Mouse (Mus musculus) monocyte, adult 2 months (primary cell): ENCODE measurements around the gene 4931406C07Rik.
A peak's percentile ranks its signal among the peaks of the same experiment; 100 is the strongest.

Experiments used
- DNase-seq, 2 experiments: peaks; one replicate each; pipeline ENCODE4 v3.0.0; 2022; ENCODE audit warnings: low spot score in 2 of 2, low read depth in 1 of 2

4931406C07Rik gene

DNA sequence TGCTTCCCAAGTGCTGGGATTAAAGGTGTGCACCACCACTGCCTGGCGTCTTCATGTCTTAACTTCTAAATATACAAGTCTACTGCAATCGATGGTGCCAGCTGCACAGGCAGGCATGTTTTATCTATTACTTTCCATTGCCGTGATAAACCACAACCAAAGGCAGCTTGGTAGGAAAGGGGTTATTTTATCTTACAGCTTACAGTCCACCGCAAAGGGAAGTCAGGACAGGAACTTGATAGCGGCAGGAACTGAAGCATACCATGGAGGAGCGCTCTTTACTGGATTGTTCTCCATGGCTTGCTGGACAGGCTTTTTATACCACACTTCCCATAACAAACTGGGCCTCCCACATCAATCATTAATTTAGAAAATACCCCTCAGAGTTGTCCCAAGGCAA, 17.0 kb downstream of the 4931406C07Rik start:
- DNase-seq, result no peak

DNA sequence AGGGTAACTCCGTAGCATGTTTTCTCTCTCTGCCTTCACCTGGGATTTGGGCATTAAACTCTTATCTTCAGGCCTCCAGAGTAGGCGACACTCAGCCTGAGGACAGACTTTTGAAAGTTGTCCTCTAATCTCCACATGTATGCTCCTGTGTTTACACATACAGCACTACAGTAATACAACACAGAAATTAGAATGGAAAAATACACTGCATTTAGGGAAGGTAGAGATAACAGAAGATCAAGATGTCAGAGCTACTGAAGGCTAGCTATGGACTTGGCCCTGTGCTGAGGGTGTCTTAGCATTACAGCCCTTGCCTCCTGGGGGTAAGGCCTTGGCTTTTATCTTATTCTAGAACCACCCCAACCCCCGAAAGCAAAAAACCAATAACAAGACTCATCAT, 17.8 kb downstream of the 4931406C07Rik start:
- no peak for DNase-seq

DNA sequence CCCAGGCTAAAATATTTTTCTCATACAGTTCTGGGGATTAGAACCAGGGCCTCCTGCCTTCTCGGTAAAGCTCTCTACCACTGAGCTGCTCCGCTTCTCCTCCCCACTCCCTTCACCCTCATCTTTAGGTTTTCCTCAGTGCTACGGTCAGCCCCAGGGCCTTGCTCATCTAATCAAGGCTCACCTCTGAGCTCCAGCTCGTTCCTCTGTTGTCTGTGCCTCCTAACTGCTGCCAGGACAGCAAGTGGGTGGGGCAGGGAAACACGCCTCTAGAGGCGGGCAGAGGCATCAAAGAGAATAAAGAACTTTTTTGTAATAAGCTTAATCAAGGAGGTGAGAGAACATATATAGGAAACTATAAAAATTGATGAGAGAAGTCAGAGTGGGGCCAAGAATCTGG, 18.4 kb downstream of the 4931406C07Rik start:
- no peak for DNase-seq

DNA sequence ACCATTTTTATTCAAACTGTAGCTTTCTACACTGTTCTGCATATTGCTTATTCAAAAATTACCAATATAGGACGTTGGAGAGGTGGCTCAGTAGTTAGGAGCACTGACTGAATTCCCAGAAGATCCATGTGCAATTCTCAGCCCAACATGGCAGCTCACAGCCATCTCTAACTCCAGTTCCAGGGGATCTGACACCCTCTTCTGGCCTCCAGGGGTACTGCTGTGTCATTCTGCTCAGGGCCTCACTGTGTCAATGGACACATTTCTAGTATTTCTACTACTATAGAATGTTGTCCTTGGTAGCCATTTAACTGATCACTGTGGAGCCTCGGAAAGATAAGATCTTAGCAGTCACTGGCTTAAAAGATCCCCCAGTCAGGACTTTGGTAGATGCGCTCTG, 20.8 kb downstream of the 4931406C07Rik start:
- no peak for DNase-seq

DNA sequence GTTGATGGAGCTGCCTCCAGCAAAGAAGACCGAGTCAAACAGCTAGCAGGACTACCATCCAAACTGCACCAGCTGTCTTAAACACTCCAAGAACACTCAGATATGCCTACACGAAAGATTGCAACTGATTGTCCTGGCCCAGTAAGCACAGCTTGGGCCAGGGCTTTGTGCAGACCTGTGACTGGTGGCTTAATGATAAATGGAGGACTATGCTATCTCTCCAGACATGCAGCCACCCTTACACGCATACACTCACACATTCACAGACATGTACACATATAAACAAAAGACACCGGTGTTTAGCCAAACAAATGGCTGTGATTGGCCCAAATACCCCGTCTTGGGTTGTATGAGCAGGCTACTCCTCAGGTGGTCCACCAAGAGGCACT, 25.8 kb downstream of the 4931406C07Rik start:
- no peak for DNase-seq

DNA sequence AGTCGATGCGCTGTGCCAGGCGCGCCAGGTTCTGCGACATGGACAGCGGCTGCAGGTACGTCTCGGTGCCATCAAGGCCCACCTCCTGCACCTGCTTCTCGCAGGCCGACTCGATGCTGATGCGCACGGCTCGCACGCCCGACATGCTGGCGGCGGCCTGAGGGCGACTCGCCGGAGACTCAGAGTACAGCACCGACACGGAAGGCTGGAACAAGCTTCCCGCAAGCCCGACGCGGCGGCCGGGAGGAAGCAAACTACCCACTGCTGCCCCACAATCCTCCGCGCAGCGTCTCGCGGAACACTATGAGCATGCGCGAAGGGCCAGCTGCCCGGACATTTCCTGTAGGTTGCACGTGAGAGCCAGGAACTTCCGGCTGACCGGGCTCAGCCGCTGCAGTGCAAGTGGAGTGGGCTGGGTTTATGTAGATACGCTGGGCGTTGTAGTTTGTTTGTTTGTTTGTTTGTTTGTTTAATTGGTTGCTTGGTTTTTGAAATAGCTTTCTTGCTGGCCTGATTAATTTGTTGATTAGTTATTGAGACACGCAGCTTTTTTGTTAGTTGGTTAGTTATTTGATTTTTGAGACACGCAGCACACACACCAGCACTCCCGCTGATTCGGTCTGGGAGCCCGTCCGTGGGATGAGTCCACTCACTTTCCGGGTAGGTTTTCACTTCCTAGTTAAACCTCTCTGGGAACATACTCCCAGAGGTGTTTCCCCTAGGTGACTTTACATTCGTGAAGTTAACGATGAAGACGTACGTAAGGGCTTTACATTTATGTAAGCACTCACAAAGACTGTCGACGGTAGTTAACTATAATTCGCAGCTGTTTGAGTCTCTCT, 26.4 kb downstream of the 4931406C07Rik start, which contains the start of gene Med17:
Gene Med17, minus strand, starts transcription at position 283 of the 842 bp plus-strand sequence.
- DNase-seq, result peak; percentile 82 to 89

DNA sequence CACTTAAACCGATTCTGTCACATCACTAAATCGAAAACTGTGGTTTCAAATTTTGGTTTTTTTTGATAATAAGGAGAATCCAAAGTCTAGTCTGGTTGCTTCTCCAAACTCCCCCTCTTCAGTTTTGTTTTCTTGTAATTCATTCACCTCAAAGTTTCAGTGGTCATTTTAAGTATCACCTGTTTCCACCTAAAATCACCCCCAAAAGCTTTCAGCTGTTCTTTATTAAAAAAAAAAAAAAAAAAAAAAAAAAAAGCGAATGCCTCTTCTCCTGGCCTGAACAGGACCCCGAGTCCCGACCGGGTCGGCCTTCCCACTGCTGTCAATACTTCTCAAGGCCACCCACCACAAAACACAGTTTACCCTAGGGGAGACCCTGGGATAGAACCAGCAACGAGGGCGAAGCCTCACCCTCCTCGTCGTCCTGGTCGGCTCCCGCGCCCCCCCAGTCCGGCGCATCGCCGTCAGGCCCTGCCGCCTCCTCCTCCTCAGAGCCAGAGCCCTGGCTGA, 27.1 kb downstream of the 4931406C07Rik start:
- DNase-seq, result no peak

DNA sequence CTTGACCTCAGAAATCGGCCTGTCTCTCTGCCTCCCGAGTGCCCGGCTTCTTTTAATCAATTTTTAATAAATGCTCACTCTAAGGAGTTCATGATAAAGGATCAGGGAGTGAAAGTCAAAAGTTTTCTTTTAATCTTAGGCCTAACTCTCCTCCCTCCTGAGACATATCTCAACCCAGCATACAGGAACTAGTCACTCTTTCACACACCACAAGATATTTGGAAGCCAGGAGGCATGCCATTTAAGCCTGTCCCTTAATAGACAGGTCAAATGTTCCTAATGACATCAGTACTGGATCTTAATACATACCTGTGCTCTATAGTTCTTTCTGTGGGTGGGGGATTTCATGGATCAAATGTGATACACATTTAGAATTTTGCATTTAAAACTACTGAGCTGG, 27.9 kb downstream of the 4931406C07Rik start:
- DNase-seq, result no peak

DNA sequence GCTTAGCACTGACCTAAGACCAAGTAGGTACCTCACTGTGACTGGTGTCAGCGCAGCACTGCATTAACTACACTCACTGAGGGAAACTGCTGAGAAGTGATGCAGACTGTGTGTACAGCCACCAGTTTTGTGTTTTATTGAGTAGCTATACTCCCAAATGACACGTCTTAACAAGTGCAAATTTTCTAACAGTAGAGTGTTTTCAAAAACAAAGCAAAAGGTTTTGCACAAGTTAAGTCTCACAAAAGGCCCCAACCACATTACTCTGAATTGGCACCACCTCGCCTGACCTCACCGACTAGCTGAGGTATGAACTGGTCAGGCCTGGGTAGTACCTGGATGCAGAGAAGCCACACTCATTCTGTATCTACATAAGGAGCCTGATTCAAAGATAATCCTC, 29.4 kb downstream of the 4931406C07Rik start:
- no peak for DNase-seq

DNA sequence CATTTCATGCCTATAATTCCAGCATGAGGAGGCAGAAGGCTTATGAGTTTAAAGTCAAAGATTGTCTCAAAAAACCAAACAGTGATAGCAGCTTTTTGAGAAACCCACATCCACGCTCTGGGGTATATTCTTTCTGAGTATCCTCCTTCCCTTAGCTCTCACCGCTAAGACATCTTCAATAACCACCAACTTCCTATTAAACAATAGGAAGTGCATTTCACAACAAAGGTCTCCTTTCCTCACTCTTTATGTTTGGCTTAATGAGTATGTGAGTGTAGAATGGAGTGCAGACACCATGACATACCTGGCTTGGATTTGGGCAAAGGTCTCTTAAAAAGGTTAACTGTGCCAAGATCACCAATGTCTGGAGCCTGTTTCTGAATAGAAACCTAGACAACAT, 32.3 kb downstream of the 4931406C07Rik start:
- DNase-seq, result no peak

DNA sequence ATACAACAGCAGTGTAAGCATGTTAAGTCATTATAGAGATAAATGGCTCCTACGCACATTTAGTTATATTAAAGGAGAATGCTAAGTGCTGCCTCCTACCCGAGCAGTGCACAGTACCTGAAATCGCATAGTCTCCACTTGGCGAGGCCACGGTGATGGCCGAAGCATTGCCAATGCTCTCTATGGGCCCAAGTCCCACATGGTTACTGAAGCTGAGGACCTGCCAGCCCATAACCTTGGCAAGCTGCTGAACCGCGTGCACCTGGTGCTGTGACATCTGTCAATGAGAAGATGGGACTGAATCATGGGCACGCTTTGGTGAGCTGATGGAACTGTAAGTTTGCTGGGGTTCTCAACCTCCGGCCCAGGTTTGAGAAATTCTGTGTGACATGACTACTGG, 42.8 kb downstream of the 4931406C07Rik start:
- no peak for DNase-seq

DNA sequence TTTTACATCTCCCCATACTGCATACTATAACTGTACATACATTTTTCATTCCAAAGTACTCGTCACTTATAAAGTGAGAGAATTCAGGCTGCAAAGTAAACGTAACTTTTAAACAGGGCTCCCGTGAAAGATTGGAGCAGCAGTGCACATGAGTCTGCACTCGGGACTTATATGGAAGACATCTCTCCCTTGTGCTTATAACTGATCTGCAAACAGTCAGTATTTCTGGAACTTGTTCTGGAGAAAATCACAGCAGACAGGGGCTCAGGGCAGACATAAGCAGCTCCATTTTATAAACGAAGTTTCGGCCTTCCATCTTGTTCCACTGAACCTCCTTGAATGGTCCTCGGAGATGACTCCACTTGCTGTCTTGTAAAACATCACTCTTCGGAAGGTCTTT, 44.3 kb downstream of the 4931406C07Rik start:
- no peak for DNase-seq

DNA sequence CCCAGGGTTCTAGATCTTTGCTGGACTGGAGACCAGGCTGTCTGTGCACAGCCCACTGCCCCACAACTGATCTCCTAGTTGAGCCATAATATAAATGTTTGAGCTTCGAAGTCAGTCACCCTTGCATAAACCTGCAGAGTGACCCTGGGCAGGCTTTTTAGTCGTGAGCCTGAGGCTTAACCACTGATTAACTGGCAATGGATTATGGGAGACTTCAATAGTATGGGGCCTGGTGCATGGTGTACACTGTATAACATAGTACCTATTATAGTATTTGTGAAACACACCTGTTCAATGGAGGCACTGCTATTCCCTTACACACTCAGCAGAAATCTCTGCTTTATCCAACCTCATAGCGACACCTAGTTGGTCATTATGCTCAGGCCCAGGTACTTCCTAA, 50.0 kb downstream of the 4931406C07Rik start:
- no peak for DNase-seq

DNA sequence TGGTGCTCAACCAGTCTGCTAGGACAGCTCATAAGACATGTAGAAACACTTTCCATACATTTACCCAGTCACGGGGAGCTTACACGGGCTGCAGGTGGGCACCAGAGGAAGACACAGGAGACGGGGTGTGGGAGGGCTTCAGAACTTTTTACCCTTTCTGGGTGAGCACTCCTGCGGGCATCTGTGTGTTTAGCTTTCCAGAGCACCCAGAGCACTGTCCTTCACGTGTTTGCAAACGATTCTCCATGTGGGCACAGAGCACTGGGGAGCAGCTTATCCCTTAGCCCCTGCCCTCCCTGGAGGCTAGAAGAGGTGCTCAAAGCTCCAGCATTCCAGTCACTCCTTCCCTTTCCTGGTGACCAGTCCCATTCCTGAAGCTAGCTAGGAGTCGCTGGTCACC, 51.7 kb downstream of the 4931406C07Rik start:
- no peak for DNase-seq

DNA sequence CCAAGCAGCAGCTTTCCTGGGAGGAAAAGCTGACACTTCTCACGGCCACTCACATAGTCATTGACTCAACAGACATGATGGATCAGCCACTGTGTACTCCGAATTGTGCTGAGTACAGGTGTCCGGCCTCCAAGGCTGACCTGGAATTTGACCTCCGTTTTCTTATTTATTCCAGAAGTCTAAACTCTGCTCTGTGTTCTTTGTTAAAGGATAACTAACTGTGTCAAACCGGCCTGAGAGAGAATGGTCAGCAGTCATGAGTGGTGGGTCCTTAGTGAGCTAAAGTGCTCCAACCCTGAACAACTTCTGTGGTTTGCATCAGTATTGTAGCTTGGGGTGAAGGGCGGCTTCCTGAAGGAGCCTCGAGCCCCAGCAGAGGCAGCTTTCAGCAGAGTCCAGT, 54.1 kb downstream of the 4931406C07Rik start:
- no peak for DNase-seq

DNA sequence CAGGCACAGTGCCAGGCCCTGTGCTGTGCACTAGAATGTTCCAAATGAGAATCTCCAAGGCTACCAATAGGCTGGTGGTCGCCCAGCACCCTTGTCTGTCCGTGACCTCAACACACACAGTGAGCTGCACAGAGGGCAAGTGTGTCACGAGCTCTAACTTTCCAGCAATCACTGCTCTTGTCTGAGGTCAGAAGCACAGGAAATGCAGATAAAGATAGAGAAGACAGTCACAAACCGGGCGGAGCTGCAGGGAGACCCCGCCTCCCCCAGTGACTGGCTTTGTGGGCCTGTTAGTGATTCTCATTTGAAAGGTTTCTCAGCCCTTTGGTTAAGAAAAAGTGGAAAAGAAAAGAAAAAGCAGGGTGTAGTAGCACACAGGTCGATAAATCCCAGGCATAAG, 55.9 kb downstream of the 4931406C07Rik start:
- no peak for DNase-seq

DNA sequence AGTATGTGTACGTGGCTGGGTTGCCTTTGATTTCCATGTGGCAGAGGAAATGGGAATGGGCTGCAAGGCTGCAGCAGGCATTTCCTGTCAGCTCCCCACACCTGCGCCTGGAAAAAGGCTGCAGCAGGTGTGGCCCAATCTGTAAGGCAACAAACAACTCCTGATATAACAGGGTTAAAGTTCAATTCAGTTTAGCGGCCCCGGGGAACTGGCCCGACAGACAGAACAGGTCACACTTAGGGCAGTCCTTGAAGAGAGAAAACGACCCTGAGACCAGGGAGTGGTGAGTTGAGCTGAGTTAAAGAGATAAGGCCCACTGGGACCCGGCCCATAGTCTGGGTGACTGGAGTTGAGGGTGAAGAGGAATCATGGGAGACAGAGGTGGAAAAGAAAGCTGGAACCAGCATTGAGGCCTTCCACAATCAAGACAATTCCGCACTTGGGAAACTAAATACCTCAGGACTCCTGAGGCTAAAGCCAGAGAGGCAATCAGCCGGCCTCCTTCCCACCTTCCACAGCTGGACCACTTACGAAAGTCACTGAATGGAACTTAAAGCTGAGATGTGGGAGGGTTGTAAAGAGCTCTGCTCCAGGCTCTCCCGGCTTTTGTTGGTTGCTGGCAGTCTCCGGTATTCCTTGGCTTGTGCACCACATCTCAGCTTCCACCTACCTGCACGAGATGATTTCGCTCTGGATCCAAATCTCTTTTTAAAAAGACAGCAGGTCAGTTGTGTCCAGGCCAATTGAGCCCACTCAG, 60.8 kb downstream of the 4931406C07Rik start:
- no peak for DNase-seq

DNA sequence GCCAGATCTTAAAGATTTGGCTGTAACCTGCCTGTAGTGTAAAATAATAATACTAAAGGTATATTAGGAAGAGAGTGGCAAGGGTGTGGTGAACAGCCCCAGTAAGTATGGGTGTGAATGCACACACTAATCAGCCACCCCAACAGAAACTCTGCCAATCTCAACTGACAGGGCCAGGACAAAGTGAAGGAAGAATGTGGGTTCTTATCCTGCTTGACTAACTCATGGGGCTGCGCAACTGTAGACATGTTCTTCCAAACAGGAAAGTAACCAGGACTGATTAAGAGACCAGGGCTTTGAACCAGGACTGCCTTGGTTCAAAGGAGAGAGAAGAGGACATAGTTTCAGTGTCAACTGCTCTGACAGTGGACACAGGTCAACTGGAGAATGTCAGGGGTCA, 64.1 kb downstream of the 4931406C07Rik start:
- no peak for DNase-seq

DNA sequence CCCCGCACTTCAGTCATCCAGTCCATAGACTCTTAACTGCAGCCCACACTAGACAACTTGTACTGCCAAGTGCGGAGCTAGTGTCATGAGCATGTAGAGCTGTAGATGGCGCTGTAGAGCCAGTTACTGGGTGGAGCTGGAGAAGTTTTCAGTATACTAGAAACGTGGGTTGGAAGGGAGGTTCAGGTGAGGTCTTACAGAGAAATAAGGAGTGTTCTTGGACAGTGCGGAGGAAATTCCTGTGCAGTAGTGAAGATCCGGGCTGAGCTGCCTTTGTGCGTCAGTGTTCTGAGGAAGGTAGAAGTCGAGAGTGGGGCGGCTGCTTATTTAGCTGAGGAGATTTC, 64.7 kb downstream of the 4931406C07Rik start:
- DNase-seq, result no peak

DNA sequence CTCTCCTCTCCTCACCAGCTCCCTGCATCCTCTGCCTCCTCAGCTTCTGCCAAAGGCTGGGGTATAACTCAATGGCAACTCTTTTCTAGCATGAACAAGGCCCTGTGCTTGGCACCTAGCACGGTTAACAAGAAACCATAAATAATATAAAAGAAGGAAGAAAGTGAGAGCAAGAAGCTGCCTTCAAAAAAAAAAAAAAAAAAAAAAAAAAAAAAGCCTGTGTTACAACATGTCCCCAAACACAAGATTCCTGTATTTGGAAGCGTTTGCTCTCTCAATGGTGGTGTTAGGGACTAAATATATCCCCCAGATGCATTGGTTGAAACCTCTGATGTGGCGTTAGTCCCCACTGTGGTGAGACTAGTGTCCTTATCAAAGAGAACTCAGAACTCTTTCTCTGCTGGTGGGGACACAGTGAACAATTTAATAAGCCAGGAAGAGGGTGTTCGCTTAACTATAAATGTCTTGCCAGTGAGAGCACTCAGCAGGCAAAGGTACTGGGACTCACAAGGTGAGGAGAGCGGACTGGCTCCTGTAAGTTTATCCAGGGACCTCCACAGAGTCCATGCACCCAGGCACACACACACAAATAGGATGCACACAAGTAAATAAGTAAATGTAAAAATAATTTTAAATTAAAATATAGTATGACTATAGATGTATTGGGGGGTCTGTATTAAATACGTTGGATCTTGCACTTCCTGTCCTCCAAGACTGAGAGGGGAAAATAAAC, 65.2 kb downstream of the 4931406C07Rik start:
- DNase-seq, result no peak

DNA sequence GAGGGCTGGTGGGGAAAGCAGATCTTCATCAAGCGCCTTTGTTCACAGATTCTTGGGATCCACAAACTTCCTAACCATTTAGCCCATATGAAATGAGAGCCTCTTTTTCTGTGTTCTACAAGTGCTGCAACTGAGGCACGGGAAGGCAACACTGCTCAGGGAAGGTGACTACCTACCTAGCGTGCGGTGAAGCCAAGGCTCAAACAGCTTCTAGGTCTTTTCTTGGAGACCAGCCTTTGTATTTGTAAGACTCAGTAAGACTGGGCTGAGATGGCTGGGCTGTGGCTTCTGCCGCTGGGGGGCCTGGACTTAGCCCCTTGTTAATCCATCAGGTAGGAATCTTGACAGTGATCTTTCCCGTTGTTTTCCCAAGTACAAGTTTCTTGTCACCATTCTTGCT, 66.2 kb downstream of the 4931406C07Rik start:
- DNase-seq, result no peak
